Mouse (Mus musculus) forebrain, embryonic 14.5 days (tissue): Measurements from ENCODE around the gene Nlrp1a. TPM values are rescaled to one million over a fixed set of nuclear protein-coding genes. Genes with fewer than 3 reads are reported as not detected.

Experiments
- ATAC-seq: fragments of 200-750 bp; cut with Nextera tagmentation; 2 replicates; pipeline ENCODE4 v1.8.0; 2017; ENCODE audit warnings: mild to moderate bottlenecking, moderate library complexity
- DNase-seq: peaks from one replicate; pipeline ENCODE4 v3.0.0-alpha.2; 2015; ENCODE audit warnings: low spot score
- H3K27ac ChIP-seq: fragments of 300-500 bp; sonication (generic); 2 replicates; pipeline ENCODE4 v1.5.1; 2014; ENCODE audit warnings: low read depth, mild to moderate bottlenecking, control low read depth, low read length, moderate library complexity
- H3K27me3 ChIP-seq: fragments of 300-500 bp; sonication (generic); replicated peaks from 2 replicates; pipeline ENCODE4 v1.6.1; 2014; ENCODE audit warnings: low read length, control low read depth, mixed read lengths; ENCODE audit not compliant: control insufficient read depth, insufficient read depth
- H3K36me3 ChIP-seq: fragments of 300-500 bp; sonication (generic); 2 replicates; pipeline ENCODE4 v1.6.1; 2014; ENCODE audit warnings: low read length, control low read depth; ENCODE audit not compliant: control insufficient read depth, insufficient read depth
- H3K4me1 ChIP-seq: fragments of 300-500 bp; sonication (generic); 2 replicates; pipeline ENCODE4 v1.6.1; 2014; ENCODE audit warnings: antibody characterized with exemption, low read length, control low read depth; ENCODE audit not compliant: control insufficient read depth, insufficient read depth
- H3K4me2 ChIP-seq: fragments of 300-500 bp; sonication (generic); 2 replicates; pipeline ENCODE4 v1.6.1; 2014; ENCODE audit warnings: mild to moderate bottlenecking, control low read depth, low read length
- H3K4me3 ChIP-seq: fragments of 300-500 bp; sonication (generic); 2 replicates; pipeline ENCODE4 v1.5.1; 2014; ENCODE audit warnings: low read depth, low read length, control low read depth
- H3K9ac ChIP-seq: fragments of 300-500 bp; sonication (generic); 2 replicates; pipeline ENCODE4 v1.6.1; 2014; ENCODE audit warnings: mild to moderate bottlenecking, low read length, control low read depth, moderate library complexity
- H3K9me3 ChIP-seq: fragments of 300-500 bp; sonication (generic); replicated peaks from 2 replicates; pipeline ENCODE4 v1.6.1; 2016; ENCODE audit warnings: low read length, control low read depth, mixed read lengths; ENCODE audit not compliant: control insufficient read depth
- WGBS: fragments of 180-500 bp; shearing (Covaris S2); extraction: QIAGEN DNeasy Blood & Tissue Kit; methylation state at CpG from one replicate; pipeline ENCODE4 v1.1.7; 2014; 5-methylcytosine and 5-hydroxymethylcytosine counted together
- polyA plus RNA-seq: library from polyadenylated mRNA; unstranded; fragments of >200 nt; fragmentation: Nextera tagmentation; extraction: Ambion mirVana; gene quantifications from 2 replicates; pipeline ENCODE4 v1.2.1, GENCODE M21; 2014

Nlrp1a gene
- not detected in 2 replicates for polyA plus RNA-seq

DNA sequence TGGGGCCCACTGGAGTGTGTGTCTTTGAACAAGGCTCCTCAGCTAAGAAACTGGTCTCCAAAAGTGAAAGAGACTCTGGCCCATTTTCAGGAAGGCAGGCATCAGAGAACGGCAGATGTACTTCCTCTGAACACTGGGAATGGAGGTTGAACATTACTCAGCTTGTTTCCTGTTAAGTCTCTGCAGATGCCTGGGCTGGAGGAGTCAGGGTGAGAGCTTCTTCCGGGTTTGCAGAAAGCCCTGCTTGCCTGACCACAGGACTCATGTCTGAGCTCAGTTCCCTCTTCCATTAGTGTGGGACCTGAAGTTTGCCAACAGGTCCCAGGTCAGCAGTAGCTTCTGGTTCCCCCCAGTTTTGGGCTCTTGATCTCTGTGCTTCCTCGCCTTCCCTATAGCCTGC, at the start of gene Nlrp1a:
Gene Nlrp1a, minus strand, starts transcription at position 44 of the 400 bp plus-strand sequence.
- DNase-seq (no peak), ATAC-seq (no peak)
- no peaks in the 10 kb centered on the region for H3K27me3 ChIP-seq
- H3K4me3 ChIP-seq: no peak within 1 kb of the TSS
- H3K4me2 ChIP-seq: no peak within 1 kb of the TSS
- H3K9me3 ChIP-seq: no peaks in the 10 kb centered on the region
- H3K36me3 ChIP-seq: no peaks in the 10 kb centered on the region
- H3K9ac ChIP-seq: no peak within 1 kb of the TSS
- H3K4me1 ChIP-seq: no peaks in the 10 kb centered on the region
- H3K27ac ChIP-seq: no peak within 1 kb of the TSS
- WGBS: 75% methylated on average over 3 of the region's 3 CpGs

DNA sequence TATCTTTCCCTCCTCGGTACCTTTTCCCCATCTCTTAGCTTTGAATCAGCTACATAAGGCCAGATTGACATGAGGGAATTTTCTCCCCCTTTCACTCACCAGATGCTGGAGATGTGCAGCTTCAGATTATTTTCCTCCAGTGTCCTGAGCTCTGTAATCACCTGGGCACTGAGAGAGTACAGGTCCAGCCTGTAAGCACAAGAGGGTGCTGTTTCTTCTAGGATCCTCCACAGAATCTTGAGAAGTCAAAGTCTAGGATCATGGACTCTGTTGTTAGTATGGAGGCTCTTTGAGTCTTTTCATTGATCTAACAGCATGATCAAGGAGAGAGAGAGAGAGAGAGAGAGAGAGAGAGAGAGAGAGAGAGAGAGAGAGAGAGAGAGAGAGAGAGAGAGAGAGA, 25.1 kb upstream of the Nlrp1a start:
- Histone ChIP-seq H3K27ac (no peak overlapping the region), H3K9me3 (no peaks in the 10 kb centered on the region), H3K4me2 (no peak overlapping the region), H3K27me3 (no peaks in the 10 kb centered on the region), H3K4me1 (no peaks in the 10 kb centered on the region), H3K9ac (no peak overlapping the region), H3K36me3 (no peaks in the 10 kb centered on the region), H3K4me3 (no peak overlapping the region)
- no peak for DNase-seq
- ATAC-seq: no peak
- WGBS: 72% methylated on average over 1 of the region's 1 CpGs

DNA sequence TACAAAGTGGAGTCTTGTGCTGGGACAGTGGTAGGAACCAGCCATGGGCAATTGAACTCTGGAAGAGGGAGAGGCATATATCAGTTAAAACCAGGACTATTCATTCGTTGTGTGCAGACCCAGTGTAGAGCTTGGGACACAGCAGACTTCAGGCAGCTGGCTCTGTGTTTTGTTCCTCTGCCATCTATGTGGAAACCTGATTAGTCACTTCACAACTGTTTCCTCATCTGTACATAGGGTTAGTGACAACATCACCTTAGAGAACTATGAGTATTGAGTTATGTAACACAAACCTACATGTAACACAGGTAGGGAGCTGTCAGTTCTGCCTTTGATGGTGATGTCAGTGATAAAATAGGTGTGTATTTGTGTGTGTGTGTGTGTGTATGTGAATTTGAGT, 19.6 kb upstream of the Nlrp1a start:
- no peaks in the 10 kb centered on the region for H3K36me3 ChIP-seq
- no peak overlapping the region for H3K9ac ChIP-seq
- H3K4me3 ChIP-seq: no peak overlapping the region
- H3K27ac ChIP-seq: no peak overlapping the region
- H3K4me2 ChIP-seq: no peak overlapping the region
- 67% methylated on average over 1 of the region's 1 CpGs for WGBS
- DNase-seq (no peak), ATAC-seq (no peak)
- no peaks in the 10 kb centered on the region for H3K4me1 ChIP-seq
- H3K27me3 ChIP-seq: no peaks in the 10 kb centered on the region
- H3K9me3 ChIP-seq: no peaks in the 10 kb centered on the region

DNA sequence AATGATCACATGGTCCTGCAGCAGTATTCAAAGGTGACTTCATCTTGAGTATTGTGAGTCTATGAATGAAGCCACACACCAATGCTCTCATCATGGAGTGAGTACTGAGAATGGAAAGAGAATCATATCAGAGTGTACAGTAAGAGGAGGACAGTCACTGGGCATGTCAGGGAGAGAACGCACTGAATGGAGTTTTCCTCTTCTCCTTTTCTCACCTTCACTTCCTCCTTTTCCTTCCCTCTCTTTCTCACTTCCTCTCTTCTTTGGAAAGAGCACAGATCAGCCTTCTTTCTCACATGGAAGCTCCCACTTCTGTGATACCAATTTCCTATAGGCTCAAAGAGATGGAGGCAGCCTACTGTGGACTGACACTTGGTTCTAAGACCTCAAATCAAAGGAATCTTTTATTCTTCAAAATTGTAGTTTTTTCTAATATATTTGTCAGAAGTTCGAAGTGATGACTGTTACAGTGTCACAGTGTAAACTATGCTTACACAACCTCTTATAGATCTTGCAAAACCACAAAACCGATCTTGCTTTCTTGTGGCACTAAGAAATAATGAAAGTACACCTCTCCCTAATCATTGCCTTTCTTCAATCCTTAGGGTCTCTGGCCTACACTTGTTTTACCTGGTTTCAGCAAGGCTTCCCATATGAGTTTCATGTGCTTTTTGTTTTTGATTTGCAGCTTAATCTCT, 15.1 kb upstream of the Nlrp1a start:
- WGBS: 83% methylated on average over 3 of the region's 3 CpGs
- Histone ChIP-seq H3K4me1 (no peaks in the 10 kb centered on the region), H3K27me3 (no peaks in the 10 kb centered on the region), H3K36me3 (no peaks in the 10 kb centered on the region), H3K4me3 (no peak overlapping the region), H3K4me2 (no peak overlapping the region), H3K27ac (no peak overlapping the region), H3K9me3 (no peaks in the 10 kb centered on the region), H3K9ac (no peak overlapping the region)
- no peak for ATAC-seq
- no peak for DNase-seq

DNA sequence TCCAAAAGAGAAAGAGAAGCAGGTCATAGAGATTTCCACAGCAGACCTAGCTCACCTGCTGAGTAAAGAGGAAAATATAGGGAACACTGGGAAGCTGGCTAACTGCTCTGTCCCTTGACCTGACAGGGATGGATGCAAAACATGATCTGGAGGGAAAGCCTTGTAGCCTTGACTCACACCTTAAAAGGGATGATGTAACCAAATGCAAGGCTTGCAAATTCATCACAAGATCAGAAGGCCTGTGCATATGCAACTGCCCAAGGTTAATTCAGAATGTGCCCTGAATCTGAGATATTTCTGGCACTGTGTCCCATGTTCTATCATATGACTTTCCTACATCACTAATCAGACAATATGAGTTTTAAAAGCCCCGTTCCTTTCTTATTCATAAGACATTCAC, 10.8 kb upstream of the Nlrp1a start:
- no peak for DNase-seq
- H3K36me3 ChIP-seq: no peaks in the 10 kb centered on the region
- H3K9ac ChIP-seq: no peak overlapping the region
- no peak for ATAC-seq
- no peak overlapping the region for H3K4me2 ChIP-seq
- 78% methylated on average over 1 of the region's 1 CpGs for WGBS
- no peak overlapping the region for H3K4me3 ChIP-seq
- H3K4me1 ChIP-seq: no peaks in the 10 kb centered on the region
- no peaks in the 10 kb centered on the region for H3K9me3 ChIP-seq
- no peak overlapping the region for H3K27ac ChIP-seq
- no peaks in the 10 kb centered on the region for H3K27me3 ChIP-seq

- no peaks in the 10 kb centered on the region for H3K9me3 ChIP-seq
- H3K9ac ChIP-seq: no peak overlapping the region
- ATAC-seq (no peak), DNase-seq (no peak)
- H3K4me3 ChIP-seq: no peak overlapping the region
- H3K27ac ChIP-seq: no peak overlapping the region
- WGBS: 94% methylated on average over 1 of the region's 1 CpGs
- H3K4me1 ChIP-seq: no peaks in the 10 kb centered on the region
- H3K36me3 ChIP-seq: no peaks in the 10 kb centered on the region
- H3K4me2 ChIP-seq: no peak overlapping the region
- H3K27me3 ChIP-seq: no peaks in the 10 kb centered on the region
Measured at GRCm38 (mm10) chr11:71142031-71142430, 2.5 kb downstream of the Nlrp1a start.

DNA sequence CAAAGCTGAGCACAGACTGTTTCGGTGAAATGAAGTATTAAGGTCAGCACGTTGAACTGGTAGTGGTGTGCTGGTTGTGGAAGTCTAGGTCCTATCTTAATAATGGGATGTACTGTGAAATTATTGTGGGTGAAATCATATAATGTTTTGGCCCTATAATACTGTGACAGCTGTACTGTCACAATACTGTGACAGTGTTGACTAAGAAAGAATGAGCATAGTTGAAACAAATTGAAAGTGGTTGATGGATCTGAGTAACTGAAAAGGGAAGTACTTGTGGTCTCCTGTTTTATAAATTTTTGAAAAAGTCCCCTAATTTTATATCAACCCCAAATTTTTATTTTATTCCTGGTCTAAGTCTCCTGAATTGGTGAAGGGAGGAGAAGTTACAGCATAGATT, 37.4 kb downstream of the Nlrp1a start:
- no peaks in the 10 kb centered on the region for H3K4me1 ChIP-seq
- DNase-seq: no peak
- H3K27ac ChIP-seq: no peak overlapping the region
- no peaks in the 10 kb centered on the region for H3K36me3 ChIP-seq
- H3K9ac ChIP-seq: no peak overlapping the region
- H3K27me3 ChIP-seq: no peaks in the 10 kb centered on the region
- H3K4me2 ChIP-seq: no peak overlapping the region
- no peak for ATAC-seq
- no peak overlapping the region for H3K4me3 ChIP-seq
- 64% methylated on average over 2 of the region's 2 CpGs for WGBS
- H3K9me3 ChIP-seq: no peaks in the 10 kb centered on the region

- Histone ChIP-seq H3K27me3 (no peaks in the 10 kb centered on the region), H3K9ac (no peak overlapping the region), H3K4me3 (no peak overlapping the region), H3K4me1 (no peaks in the 10 kb centered on the region), H3K4me2 (no peak overlapping the region), H3K9me3 (no peaks in the 10 kb centered on the region), H3K27ac (no peak overlapping the region), H3K36me3 (no peaks in the 10 kb centered on the region)
- DNase-seq (no peak), ATAC-seq (no peak)
Measured at GRCm38 (mm10) chr11:71106261-71107021, 38.1 kb downstream of the Nlrp1a start.

DNA sequence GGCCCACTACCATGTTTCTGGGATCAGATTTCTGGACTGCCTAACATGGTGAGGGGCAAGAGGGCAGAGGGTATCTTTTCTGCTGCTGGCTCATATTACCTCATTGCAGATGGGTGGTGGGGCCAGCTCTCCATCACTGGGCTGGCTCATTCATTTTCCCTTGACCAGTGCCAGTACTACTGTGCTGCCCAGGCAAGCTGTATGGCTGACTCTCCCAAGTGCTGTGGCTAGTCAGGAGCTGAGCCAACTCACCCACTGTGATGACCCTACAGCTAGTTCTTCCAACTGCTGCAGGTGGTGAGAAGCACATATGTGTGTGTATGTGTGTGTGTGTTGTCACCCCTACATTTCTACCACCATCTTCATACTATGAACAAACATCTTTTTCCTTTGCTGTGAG, 40.6 kb downstream of the Nlrp1a start:
- H3K9me3 ChIP-seq: no peaks in the 10 kb centered on the region
- H3K36me3 ChIP-seq: no peaks in the 10 kb centered on the region
- H3K27me3 ChIP-seq: no peaks in the 10 kb centered on the region
- H3K27ac ChIP-seq: no peak overlapping the region
- DNase-seq (no peak), ATAC-seq (no peak)
- no peak overlapping the region for H3K4me2 ChIP-seq
- no peaks in the 10 kb centered on the region for H3K4me1 ChIP-seq
- no peak overlapping the region for H3K9ac ChIP-seq
- H3K4me3 ChIP-seq: no peak overlapping the region
